Mouse (Mus musculus): ENCODE data around the gene Pabpn1l.

DNA sequence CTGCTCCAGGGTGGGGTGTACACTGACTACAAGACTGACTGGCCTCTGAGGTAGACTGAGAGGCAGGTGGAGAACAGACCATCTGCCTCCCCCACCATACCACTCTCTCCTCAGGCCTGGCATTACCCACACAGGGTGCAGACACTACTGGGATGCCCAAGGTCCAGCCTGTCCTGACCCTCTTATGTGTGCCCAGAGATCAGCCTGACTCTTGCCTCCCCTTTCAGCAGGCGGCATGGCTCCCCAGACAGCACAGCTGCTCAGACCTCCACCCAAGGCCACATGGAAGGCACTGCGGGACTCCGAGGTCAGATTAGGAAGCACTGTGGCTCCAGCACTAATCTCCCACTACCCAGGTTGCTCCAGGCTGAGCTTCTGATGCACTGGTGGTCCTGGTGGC is 48.2 kb upstream of the Pabpn1l start:
- TF ChIP-seq CTCF (IDR thresholded peaks at IDR 0.05; ENCODE audit: extremely low read depth, insufficient read depth, insufficient read length, insufficient replicate concordance), result no peak
- no peak for TF ChIP-seq POLR2A (IDR thresholded peaks at IDR 0.05; ENCODE audit: low read depth, low read length)

All from spleen, adult 2 months (tissue).